Mouse (Mus musculus) hindbrain, postnatal 0 days (tissue): ENCODE measurements around the gene Sun1. TPM values are rescaled to one million over a fixed set of nuclear protein-coding genes. Genes with fewer than 3 reads are reported as not detected.

Experiments used
- ATAC-seq: fragments of 200-750 bp; cut with Nextera tagmentation; 2 replicates; pipeline ENCODE4 v1.8.0; 2017; ENCODE audit warnings: mild to moderate bottlenecking, moderate TSS enrichment, moderate library complexity
- DNase-seq: peaks from one replicate; pipeline ENCODE4 v3.0.0-alpha.2; 2015; ENCODE audit warnings: low spot score
- H3K27ac ChIP-seq: fragments of 300-500 bp; sonication (generic); 2 replicates; pipeline ENCODE4 v1.5.1; 2014; ENCODE audit warnings: mild to moderate bottlenecking
- H3K27me3 ChIP-seq: fragments of 300-500 bp; sonication (generic); 2 replicates; pipeline ENCODE4 v1.6.1; 2014; ENCODE audit warnings: low read length, mixed read lengths; ENCODE audit not compliant: insufficient read depth
- H3K36me3 ChIP-seq: fragments of 300-500 bp; sonication (generic); 2 replicates; pipeline ENCODE4 v1.6.1; 2014; ENCODE audit warnings: low read length, mixed read lengths; ENCODE audit not compliant: insufficient read depth
- H3K4me1 ChIP-seq: fragments of 300-500 bp; sonication (generic); 2 replicates; pipeline ENCODE4 v1.6.1; 2014; ENCODE audit warnings: antibody characterized with exemption, low read length, mixed read lengths; ENCODE audit not compliant: insufficient read depth
- H3K4me2 ChIP-seq: fragments of 300-500 bp; sonication (generic); 2 replicates; pipeline ENCODE4 v1.6.1; 2014; ENCODE audit warnings: low read depth, mild to moderate bottlenecking, low read length, moderate library complexity, mixed read lengths
- H3K4me3 ChIP-seq: fragments of 300-500 bp; sonication (generic); 2 replicates; pipeline ENCODE4 v1.5.1; 2014; ENCODE audit warnings: low read length
- H3K9ac ChIP-seq: fragments of 300-500 bp; sonication (generic); replicated peaks from 2 replicates; pipeline ENCODE4 v1.6.1; 2014; ENCODE audit warnings: mild to moderate bottlenecking, low read length, moderate library complexity, mixed read lengths
- H3K9me3 ChIP-seq: fragments of 300-500 bp; sonication (generic); 2 replicates; pipeline ENCODE4 v1.6.1; 2016; ENCODE audit warnings: low read length, mixed read lengths
- CTCF ChIP-seq: IDR thresholded peaks from 2 replicates; pipeline ENCODE4 v1.5.1; 2016; ENCODE audit warnings: antibody characterized with exemption, control low read depth, low read depth
- WGBS: fragments of 180-500 bp; shearing (Covaris S2); extraction: QIAGEN DNeasy Blood & Tissue Kit; methylation state at CpG from one replicate; pipeline ENCODE4 v1.1.7; 2014; 5-methylcytosine and 5-hydroxymethylcytosine counted together
- polyA plus RNA-seq: library from polyadenylated mRNA; unstranded; fragments of >200 nt; fragmentation: Nextera tagmentation; extraction: Ambion mirVana; gene quantifications from 2 replicates; pipeline ENCODE4 v1.2.1, GENCODE M21; 2015
- total RNA-seq: library from RNA; depleted of rRNA; stranded (reverse); fragments of >200 nt; gene quantifications from 2 replicates; pipeline ENCODE4 v1.2.3, GENCODE M21; 2014

Gene Sun1
- total and polyA plus RNA-seq, 2 experiments from 2014 or later: 33.9 to 78.5 TPM

DNA sequence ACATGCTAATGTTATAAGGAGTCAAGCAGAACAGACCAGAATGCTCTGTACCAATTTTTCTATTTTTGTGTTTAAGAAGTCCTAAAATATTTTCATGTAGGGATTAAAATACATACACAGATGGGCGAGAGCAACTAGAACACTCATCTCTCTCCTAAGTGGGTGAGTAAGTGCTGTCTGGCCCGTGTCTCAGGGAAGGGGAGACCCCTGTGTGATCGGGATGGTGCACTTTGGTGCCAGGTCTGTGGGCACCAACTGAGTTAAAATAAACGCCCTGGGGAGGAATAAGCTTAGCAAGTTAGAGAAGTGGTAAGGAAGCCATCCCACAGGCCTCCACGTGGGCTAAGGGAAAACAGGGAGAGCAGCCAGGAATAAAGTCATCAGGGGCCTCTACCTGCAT lies 9.5 kb upstream of the Sun1 start:
- H3K9me3 ChIP-seq: no peaks in the 10 kb centered on the region
- H3K27ac ChIP-seq: no peak overlapping the region
- no peaks in the 10 kb centered on the region for H3K4me1 ChIP-seq
- DNase-seq (no peak), ATAC-seq (no peak)
- H3K36me3 ChIP-seq: peaks cover 12% of the 10 kb centered on the region
- no peaks in the 10 kb centered on the region for H3K27me3 ChIP-seq
- TF ChIP-seq CTCF: no peak
- no peak overlapping the region for H3K4me3 ChIP-seq
- no peak overlapping the region for H3K9ac ChIP-seq
- H3K4me2 ChIP-seq: no peak overlapping the region
- WGBS: 80% methylated on average over 5 of the region's 5 CpGs

DNA sequence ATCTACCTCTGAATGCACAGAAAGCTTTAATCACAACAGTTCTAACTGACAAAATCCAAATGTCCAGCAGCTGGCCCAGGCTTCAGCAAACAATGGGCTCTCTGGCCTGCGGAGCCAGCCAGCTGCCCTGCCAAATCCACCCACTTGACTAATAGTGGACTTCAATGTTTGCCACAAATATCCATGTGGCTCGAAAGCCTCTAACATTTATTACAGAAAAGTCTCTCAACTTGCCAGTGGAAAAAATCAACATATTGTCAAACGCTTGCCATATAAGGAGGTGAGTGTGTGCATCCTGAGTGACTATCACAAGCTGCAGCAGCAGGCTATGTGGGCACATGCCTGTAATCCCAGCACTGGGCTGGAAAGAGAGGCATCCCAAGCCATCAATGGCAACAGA lies 1.7 kb upstream of the Sun1 start:
- Histone ChIP-seq H3K27ac (no peak overlapping the region), H3K9me3 (no peaks in the 10 kb centered on the region), H3K4me1 (peaks cover 18% of the 10 kb centered on the region), H3K4me2 (no peak overlapping the region), H3K27me3 (no peaks in the 10 kb centered on the region), H3K36me3 (no peaks in the 10 kb centered on the region), H3K4me3 (no peak overlapping the region), H3K9ac (no peak overlapping the region)
- 75% methylated on average over 3 of the region's 3 CpGs for WGBS
- no peak for TF ChIP-seq CTCF
- DNase-seq (no peak), ATAC-seq (no peak)

DNA sequence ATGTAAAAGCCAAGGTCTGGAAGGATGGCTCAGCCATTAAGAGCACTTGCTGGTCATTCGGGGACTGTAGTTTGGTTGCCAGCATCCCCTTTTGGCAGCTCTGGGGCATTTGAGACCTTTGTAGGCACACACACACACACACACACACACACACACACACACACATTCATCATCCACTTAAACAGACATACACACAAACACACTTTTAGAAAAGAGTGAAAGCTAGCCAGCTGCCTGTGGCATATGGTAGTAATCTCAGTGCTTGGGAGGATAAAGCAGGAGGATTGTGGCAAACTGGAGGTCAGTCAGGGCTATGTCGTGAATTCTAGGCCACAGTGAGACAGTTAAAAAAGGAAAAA lies 822 bp upstream of the Sun1 start:
- no peak for TF ChIP-seq CTCF
- Histone ChIP-seq H3K9ac (peak overlapping the region; percentile 90), H3K9me3 (no peaks in the 10 kb centered on the region), H3K4me3 (peak overlapping the region; percentile 93), H3K36me3 (no peaks in the 10 kb centered on the region), H3K4me2 (peak overlapping the region; percentile 87), H3K27ac (peak overlapping the region; percentile 89), H3K27me3 (no peaks in the 10 kb centered on the region), H3K4me1 (peaks cover 18% of the 10 kb centered on the region)
- WGBS: 30% methylated on average over 2 of the region's 2 CpGs
- no peak for ATAC-seq
- DNase-seq: peak; percentile 5

DNA sequence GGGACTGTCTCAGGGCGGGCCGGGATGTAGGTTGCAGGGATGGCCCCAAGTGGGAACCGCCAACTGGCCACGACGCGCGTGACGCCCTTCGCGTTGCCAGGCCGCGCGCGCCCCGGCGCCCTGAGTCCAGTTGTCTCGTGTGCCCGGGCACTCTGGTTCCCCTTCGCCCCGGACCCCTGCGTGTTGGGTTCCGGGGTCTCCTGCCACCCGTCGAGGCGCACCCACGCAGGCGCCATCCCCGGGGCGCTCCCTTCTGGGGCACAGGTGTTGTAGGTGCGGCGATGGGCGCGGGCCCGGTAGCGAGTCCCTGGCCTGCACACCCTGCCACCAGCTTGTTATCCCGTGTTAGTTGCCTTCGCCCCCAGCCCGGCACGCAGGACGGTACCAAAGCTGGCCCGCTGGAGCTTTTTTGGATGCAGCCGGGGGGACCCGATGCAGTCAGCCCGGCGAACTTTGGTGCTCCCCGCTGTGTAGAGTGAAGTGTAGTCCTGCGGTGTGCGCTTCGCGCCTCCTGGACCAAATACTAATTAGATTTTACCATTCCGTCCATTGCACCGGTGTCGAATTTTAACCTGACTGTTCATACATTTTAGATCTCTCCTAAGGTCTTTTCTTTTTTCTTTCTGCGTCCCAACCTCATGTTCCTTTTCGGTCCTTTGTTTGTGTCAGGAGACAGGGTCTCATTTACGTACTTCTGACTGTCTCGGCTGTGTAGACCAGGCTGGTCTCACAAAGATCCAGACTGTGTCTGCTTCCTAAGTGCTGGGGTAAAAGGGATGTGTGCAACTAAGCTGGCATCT lies 533 bp downstream of the Sun1 start:
- DNase-seq: no peak

DNA sequence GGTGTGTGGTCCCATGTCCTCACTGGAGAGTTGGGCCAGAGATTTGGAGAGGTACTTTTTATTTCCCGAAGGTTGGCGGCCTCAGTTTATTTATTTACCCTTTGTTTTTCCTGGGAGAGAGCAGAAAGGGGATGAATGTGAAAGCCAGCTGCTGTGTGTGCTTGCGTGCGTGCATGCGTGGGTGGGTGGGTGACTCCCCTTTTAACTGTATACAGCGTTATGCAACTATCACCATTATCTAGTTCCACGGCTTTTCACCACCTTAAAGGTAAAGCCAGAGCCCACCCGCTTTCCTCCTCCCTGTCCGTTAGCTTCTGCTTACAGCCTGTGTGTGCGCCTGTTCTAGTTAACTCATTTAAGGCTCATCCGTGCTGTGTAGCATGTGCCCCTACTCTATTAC lies 1.7 kb downstream of the Sun1 start:
- no peak for DNase-seq
- Histone ChIP-seq H3K4me2 (peak overlapping the region; percentile 87), H3K9me3 (no peaks in the 10 kb centered on the region), H3K4me3 (peak overlapping the region; percentile 93), H3K4me1 (peaks cover 18% of the 10 kb centered on the region), H3K27me3 (no peaks in the 10 kb centered on the region), H3K27ac (no peak overlapping the region), H3K9ac (0 out of 2 replicates have a peak overlapping the region, but pooled peaks have one; percentile 13), H3K36me3 (no peaks in the 10 kb centered on the region)
- ATAC-seq: no peak
- 70% methylated on average over 11 of the region's 11 CpGs for WGBS
- TF ChIP-seq CTCF: no peak

More for the DNA sequence above, 533 bp downstream of the Sun1 start:
- Histone ChIP-seq H3K4me2 (peak overlapping the region; percentile 87), H3K9ac (peak overlapping the region; percentile 90), H3K27me3 (no peaks in the 10 kb centered on the region), H3K4me1 (peaks cover 18% of the 10 kb centered on the region), H3K9me3 (no peaks in the 10 kb centered on the region), H3K4me3 (peak overlapping the region; percentile 93), H3K27ac (peak overlapping the region; percentile 89), H3K36me3 (no peaks in the 10 kb centered on the region)
- ATAC-seq: peak; percentile 75
- under 1% methylated on average over 56 of the region's 57 CpGs for WGBS
- no peak for TF ChIP-seq CTCF

DNA sequence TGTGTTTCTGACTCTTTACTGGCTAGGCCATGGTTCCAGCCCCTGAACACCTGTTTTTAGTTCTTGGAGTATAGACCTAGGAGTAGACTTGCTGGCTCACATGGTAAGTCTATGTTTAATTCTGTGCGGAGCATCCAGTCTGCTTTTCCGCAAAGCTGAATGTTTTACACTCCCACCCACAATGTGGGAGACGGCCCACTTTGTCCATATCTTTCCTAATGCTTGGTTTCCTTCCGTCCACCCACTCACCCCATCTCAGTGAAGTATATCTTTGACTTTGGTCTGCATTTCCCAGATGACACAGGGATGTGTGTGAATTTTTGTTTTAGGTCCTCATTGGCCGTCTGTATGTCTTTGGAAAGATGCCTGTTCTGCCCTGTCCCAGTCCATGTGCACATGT lies 2.9 kb downstream of the Sun1 start:
- TF ChIP-seq CTCF: no peak
- peaks cover 18% of the 10 kb centered on the region for H3K4me1 ChIP-seq
- no peak for DNase-seq
- H3K36me3 ChIP-seq: no peaks in the 10 kb centered on the region
- H3K27me3 ChIP-seq: no peaks in the 10 kb centered on the region
- no peak overlapping the region for H3K27ac ChIP-seq
- no peak overlapping the region for H3K4me2 ChIP-seq
- H3K4me3 ChIP-seq: no peak overlapping the region
- no peak for ATAC-seq
- H3K9ac ChIP-seq: no peak overlapping the region
- 87% methylated on average over 5 of the region's 5 CpGs for WGBS
- H3K9me3 ChIP-seq: no peaks in the 10 kb centered on the region

DNA sequence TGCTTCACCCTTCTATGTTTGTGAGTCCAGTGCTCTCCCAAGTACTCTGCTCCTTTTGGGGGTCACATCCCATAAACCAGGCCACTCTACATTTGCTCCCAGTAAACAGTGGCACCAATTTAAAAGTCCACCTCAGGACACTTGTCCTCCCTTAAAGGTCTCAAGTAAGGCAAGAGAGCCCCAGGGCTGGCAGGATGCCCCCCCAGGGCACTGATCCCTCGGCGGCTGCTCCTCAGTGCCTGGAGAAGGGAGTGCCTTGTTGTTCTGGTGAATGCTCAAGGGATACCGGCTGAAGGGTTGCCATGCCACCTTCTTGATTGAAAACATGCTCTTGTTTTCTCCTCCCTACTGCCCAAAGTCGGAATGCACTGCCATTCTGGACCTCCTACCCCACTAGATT lies 5.6 kb downstream of the Sun1 start:
- no peaks in the 10 kb centered on the region for H3K9me3 ChIP-seq
- no peak overlapping the region for H3K9ac ChIP-seq
- H3K27ac ChIP-seq: no peak overlapping the region
- peaks cover 14% of the 10 kb centered on the region for H3K4me1 ChIP-seq
- ATAC-seq (no peak), DNase-seq (no peak)
- H3K4me3 ChIP-seq: no peak overlapping the region
- 47% methylated on average over 4 of the region's 4 CpGs for WGBS
- no peaks in the 10 kb centered on the region for H3K27me3 ChIP-seq
- H3K36me3 ChIP-seq: no peaks in the 10 kb centered on the region
- H3K4me2 ChIP-seq: no peak overlapping the region
- no peak for TF ChIP-seq CTCF
